Mouse (Mus musculus) natural killer cell, adult 2 months (primary cell): ENCODE measurements around the gene Edf1.
A peak's percentile ranks its signal among the peaks of the same experiment; 100 is the strongest.

Experiments used
- DNase-seq, 2 experiments: peaks; one replicate each; pipeline ENCODE4 v3.0.0; 2022; ENCODE audit warnings: low spot score in 2 of 2

The Edf1 gene

GRCm38 (mm10) chr2:25561946-25562345 lies 4.3 kb downstream of the Edf1 start:
- no peak for DNase-seq

GRCm38 (mm10) chr2:25565741-25566140 lies 8.1 kb downstream of the Edf1 start:
- DNase-seq = no peak

- DNase-seq = no peak
These were observed 8.9 kb downstream of the Edf1 start for GRCm38 (mm10) chr2:25566558-25566957.

GRCm38 (mm10) chr2:25568473-25569019 lies 10.9 kb downstream of the Edf1 start:
- DNase-seq = no peak

- DNase-seq = no peak
These were observed 11.7 kb downstream of the Edf1 start for GRCm38 (mm10) chr2:25569323-25569722.

- no peak for DNase-seq
These were observed 13.6 kb downstream of the Edf1 start for GRCm38 (mm10) chr2:25571221-25571620.

- no peak for DNase-seq
These were observed 15.4 kb downstream of the Edf1 start for GRCm38 (mm10) chr2:25573068-25573467.

GRCm38 (mm10) chr2:25574136-25574535 lies 16.5 kb downstream of the Edf1 start:
- no peak for DNase-seq

GRCm38 (mm10) chr2:25574579-25575431 lies 17.2 kb downstream of the Edf1 start, which contains the start of the genes Mamdc4 and Phpt1:
Mamdc4 (minus strand) TSS chr2:25574845.
Phpt1 (minus strand) TSS chr2:25575224.
- peak; percentile 96 for DNase-seq

- DNase-seq = no peak
These were observed 17.9 kb downstream of the Edf1 start for GRCm38 (mm10) chr2:25575432-25576027.

GRCm38 (mm10) chr2:25576028-25576850 lies 18.6 kb downstream of the Edf1 start:
- DNase-seq = no peak

- DNase-seq = no peak
These were observed 19.6 kb downstream of the Edf1 start for GRCm38 (mm10) chr2:25576965-25577891.

GRCm38 (mm10) chr2:25577951-25578795 lies 20.5 kb downstream of the Edf1 start:
- no peak for DNase-seq

- no peak for DNase-seq
These were observed 21.4 kb downstream of the Edf1 start for GRCm38 (mm10) chr2:25578796-25579736.

- peak; percentile 38 to 67 for DNase-seq
These were observed 22.3 kb downstream of the Edf1 start for GRCm38 (mm10) chr2:25579737-25580460.

- DNase-seq = no peak
These were observed 23.0 kb downstream of the Edf1 start for GRCm38 (mm10) chr2:25580621-25581101.

- DNase-seq = peak; percentile 55 to 74
These were observed 23.7 kb downstream of the Edf1 start, which contains the start of gene Ajm1 for GRCm38 (mm10) chr2:25581294-25581864. Ajm1 (minus strand) TSS chr2:25581757.
